Mouse (Mus musculus): ENCODE measurements around the gene Wfdc6b. TPM values are rescaled to one million over a fixed set of nuclear protein-coding genes. Genes with fewer than 3 reads are reported as not detected.
A peak's percentile ranks its signal among the peaks of the same experiment; 100 is the strongest.
"Not testable (repeated sequence)": the region's sequence is repeated elsewhere in the genome, so short reads cannot be mapped to it uniquely, and the experiment has no call there.

Wfdc6b gene
- not detected for total RNA-seq (2021)
- long read RNA-seq, experiment 1: 0 reads
- long read RNA-seq, experiment 2: 0 reads

DNA sequence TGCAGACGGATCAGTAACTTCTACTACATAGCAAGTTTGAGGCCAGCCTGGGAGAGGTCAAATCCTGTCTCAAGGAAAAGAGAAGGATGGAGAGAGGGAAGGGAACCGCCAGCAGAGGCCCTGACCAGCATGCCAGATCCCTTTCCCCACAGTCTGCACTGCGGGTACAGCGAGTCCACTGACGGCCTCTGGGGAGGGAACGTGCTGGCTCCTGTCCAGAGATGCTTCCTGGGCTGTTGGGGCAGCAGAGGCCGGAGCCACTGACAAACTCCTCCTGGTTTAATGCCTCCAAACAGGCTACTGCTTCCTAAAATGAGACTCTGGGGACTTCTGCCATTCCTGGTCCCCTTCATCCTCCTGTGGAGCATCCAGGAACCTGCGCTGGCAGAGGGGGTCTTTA is at the start of gene Wfdc6b, which contains the start of gene Wfdc8:
Gene Wfdc6b, plus strand, starts transcription at position 52 of the 400 bp plus-strand sequence.
Gene Wfdc8, minus strand, starts transcription at position 156 of the 400 bp plus-strand sequence.
- peak; percentile 54 to 58 for DNase-seq

DNA sequence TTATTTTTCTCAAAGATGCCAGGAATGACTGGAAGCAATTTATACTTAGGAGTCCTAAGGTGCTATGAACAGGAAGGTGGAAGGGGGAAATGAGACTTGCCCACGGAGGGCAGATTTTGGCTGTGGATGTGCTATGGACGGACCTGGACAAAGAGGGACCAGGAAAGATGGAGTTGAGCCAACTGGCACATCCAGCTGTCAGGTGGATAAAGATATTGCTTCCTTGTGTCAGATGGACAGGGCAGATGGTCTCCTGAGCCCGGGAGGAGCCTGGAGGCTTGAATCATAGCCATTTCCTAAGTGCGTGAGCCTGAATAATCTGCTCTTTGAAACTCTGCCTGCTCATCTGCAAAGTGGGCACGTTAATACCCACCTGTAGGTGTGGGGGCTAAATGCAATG is 49.0 kb upstream of the Wfdc6b start:
- DNase-seq: no peak

DNA sequence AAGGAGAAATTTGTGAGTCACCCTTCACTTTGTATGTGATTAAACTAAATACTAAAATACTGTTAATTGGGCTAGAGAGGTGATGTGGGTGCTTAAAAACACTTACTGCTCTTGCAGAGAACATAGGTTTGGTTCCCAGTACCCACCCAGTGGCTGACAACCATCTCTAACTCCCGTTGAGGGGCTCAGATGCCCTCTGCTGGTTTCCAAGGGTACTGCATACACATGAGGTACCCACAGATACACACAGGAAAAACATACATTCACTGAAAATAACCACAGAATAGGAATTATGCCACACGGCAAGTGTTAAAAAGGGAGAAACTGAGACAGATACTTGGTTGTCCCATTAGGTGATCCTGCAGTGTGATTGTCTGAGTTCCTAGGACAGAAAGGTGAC is 46.3 kb upstream of the Wfdc6b start:
- DNase-seq: no peak

DNA sequence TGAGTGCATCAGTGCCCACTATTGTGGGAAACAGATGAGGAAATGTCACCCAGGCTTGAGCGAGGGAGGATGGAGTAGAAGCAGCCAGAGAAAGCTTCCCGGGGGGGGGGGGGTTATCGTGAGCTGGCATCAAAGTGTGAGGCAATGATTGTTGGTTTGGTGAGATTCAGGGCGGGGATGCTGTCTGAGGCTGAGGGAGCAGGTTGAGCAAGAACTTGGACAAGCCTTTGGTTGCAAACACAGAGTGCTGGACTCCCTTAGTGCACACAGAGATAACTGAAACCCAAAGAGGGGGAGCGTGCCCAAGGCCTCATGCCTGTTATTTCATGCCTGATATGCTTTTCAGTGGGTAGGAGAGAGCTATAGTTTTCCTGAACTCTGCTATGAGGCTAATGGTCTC is 45.9 kb upstream of the Wfdc6b start:
- peak in 1 of 2 experiments; percentile 8 for DNase-seq

DNA sequence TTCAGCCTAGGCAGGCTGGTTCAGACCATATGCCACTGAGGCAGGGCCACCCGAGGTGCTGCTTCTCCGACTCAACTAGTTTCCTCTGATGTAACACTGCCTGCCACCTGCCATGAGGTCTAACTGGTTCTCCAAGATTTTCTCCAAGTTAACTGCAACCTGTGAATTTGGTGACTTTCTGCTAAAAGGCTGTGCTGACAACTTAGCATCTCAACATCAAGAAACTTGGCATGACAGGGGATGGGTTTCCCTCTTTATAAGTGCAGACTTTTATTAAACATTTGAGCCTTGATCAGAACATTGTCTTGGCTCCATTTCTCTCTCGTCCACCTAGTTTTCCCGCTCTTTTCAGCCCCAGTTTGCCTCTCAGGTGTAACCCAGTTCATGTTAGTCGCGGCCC is 40.0 kb upstream of the Wfdc6b start, which contains the start of gene Spint3:
Gene Spint3, minus strand, starts transcription at position 101 of the 400 bp plus-strand sequence.
- not testable (repeated sequence) for DNase-seq

DNA sequence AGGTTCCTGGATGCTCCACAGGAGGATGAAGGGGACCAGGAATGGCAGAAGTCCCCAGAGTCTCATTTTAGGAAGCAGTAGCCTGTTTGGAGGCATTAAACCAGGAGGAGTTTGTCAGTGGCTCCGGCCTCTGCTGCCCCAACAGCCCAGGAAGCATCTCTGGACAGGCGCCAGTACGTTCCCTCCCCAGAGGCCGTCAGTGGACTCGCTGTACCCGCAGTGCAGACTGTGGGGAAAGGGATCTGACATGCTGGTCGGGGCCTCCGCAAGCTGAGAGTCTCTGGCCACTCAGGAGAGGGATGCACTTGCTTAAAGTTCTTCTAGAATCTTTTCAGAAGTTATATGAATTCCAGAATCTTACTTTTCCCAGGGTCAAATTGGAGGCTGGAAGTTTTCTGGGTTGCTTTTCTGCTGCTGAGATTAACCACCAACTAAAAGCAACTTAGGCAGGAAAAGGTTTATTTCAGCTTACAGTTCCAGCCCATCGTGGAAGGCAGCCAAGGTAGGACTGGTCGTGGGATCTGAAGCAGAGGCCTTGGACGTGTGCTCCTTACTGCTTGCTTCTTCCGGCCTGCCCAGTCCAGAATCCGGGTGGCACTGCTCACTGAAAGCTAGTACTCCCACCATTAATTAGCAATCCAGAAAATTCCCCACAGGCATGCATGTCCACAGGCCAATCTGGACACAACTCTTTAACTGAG is 28.1 kb upstream of the Wfdc6b start, which contains the start of gene Wfdc6a:
Gene Wfdc6a, minus strand, starts transcription at position 423 of the 701 bp plus-strand sequence.
- DNase-seq: peak; percentile 43 to 45

DNA sequence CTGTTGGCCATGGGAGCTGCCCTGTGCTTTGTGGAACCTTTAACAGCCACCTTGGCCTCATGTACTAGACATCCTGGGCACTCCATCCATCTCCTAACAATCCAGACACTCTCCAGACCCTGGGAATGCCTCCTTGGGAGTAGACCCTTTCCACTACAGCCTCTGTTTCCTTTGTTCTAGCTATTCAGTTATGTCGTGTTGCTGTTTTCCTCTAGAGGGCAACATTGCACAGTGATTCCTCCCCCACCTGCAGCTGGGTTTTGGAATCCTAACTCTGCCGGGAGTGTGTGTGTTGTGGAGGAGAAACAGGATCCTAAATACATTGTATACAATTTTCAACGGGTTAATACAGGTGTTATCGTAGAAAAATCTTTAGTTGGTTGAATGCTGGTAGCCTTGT is 21.3 kb upstream of the Wfdc6b start:
- peak; percentile 10 to 29 for DNase-seq

DNA sequence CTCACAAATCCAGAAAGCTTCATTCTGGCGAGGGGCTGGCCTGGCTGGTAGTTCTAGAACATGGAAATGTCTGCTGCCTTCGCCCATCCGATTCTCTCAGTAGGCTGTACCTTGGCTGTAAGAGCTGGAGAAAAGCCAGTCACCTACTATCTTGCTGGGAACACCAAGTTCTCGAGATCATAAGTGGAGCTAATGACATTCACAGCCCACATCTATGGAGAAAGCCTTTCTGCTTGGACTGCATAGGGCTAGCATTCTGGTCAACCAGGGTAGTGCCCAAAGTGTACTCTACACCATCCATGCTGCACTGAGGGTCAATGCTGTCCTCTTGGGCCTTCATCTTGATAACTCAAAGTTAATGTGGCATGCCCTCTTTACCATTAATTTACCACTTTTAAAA is 19.8 kb upstream of the Wfdc6b start, which contains the start of gene Eppin:
Gene Eppin, minus strand, starts transcription at position 101 of the 400 bp plus-strand sequence.
- DNase-seq: no peak

DNA sequence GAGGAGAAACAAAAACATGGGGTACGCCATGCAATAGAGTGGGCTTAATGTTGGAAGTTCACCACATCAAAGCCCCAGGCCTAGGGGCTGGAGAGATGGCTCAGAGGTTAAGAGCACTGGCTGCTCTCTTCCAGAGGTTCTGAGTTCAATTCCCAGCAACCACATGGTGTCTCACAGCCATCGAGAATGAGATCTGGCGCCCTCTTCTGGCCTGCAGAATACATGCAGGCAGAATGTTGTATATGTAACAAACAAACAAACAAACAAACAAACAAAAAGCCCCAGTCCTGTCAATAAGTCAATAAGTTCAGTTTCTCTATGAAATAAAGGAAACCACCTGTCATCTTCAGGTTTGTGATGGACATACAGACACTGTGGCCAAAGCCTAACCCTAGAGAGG is 13.1 kb upstream of the Wfdc6b start:
- DNase-seq: no peak

DNA sequence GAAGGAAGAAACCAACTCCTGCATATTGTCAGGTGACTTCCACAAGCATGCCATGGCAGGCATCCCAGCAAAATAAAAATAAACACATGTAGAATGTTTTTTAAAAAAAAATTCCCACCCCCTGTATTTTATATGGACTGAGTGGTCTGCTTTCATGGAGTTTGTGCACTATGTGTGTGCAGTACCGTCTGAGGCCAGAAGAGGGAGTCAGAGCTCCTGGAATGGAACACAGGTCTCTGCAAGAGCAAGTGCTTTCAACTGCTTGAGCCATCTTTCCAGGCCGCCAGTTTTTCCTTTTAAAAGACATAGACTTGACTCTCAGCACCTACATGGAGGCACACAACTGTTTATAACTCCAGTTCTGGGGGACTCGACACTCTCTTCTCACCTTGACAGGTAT is 9.8 kb upstream of the Wfdc6b start:
- no peak for DNase-seq

DNA sequence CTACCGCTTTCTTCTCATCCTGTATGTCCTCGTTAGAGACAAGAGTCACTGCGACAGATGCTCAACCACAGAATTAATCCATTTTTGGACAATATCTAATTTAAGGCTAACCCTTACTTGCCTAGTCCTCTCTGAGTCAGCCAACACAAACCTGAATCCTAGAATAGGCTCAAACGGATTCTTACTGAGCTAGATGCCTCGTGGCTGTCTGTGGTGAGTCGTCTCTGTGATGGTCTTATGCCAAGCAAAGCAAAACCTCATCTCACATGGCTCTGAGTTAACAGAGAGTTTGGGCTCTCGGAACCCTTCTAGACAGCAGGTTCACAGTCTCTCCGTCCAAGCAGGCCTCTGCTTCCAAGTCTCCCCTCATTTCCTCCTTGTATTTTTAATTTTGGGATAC is 8.9 kb upstream of the Wfdc6b start:
- DNase-seq: no peak

DNA sequence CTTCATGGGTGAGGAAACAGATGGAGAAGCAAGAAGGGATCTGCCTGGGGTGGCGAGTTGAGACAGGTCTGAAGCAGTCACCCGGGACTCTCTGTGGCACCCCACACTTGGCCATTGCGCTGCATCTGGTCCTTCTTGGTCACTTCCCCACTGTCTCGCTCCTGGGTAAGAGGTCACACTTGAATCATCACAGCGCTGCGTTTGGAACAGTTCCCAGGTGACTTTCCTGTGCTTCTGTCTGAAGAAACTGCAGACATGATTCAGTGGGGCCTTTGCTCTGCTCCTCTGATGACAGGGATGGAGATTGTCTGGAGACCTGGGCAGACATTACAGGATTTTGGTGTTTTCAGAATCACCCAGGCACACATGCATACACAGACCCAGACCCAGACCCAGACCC is 4.5 kb upstream of the Wfdc6b start:
- no peak for DNase-seq

DNA sequence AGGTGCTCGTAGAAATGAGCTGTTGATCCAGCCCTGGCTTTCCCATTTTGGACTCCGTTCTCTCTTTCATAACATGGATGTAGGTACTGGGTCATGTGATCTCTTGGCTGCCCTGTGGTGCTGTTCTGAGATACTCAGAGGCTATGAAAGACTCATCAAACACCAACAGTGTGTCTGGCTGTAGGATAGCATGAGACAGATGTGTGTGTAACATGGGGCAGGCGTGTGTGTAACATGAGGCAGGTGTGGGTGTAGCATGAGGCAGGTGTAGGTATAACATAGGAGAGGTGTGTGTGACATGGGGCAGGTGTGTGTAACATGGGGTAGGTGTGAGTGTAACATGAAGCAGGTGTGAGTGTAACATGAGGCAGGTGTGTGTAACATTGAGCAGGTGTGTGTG is 2.1 kb downstream of the Wfdc6b start:
- DNase-seq: no peak

DNA sequence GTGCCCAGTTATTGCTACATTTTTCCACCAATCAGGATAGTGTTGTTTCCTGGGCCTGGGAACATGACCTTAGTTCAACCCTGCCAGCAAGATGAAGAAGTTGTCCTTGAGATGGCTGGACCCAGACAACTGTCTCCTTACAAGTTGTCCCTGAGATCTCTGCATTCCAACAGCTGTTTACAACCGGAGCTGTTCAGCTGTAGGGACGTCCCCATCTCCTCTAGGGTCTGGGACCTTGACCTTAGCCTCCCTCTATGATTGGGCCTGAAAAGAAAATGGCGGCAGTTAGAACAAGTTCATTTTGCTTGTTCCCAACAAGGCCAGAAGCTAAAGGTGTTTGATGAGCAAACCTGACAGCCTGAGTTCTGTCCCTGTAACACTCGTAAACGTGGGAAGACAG is 5.7 kb downstream of the Wfdc6b start:
- DNase-seq: no peak

DNA sequence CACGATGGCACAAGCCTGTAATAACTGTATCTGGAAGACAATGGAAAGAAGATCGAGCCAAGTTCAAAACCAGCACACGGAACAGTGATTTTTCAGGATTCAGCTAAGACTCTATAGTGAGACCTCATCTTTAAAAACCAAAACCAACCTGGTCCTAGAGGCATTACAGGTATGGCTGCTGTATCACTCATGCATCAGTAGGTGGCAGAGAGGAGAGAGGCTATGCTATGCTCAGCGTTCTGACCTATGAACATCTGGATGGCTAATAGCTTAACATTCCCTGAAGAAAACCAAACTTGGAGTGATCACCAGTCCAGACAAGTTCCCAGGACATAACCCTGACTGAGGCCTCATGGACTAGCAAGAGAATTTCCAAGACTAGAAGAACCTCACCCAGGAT is 8.5 kb downstream of the Wfdc6b start:
- no peak for DNase-seq

DNA sequence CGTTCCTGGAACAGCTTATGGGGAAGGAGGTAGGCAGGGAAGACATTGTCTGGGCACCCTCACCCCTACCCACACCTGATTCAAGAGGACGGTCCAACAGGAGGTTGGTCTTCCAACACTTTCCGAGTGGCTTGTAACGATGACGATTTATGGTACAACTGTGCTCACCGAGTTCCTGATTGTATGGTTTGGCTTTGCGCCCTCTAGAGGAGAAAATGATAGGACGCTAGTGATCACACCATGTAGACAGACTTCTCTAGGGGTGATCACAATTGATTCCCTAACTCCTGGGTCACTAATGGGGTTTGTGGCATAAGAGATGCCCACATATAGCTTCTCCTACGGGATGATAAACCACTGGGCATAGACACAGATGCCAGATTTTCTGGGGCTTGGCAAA is 21.9 kb downstream of the Wfdc6b start:
- DNase-seq: no peak

DNA sequence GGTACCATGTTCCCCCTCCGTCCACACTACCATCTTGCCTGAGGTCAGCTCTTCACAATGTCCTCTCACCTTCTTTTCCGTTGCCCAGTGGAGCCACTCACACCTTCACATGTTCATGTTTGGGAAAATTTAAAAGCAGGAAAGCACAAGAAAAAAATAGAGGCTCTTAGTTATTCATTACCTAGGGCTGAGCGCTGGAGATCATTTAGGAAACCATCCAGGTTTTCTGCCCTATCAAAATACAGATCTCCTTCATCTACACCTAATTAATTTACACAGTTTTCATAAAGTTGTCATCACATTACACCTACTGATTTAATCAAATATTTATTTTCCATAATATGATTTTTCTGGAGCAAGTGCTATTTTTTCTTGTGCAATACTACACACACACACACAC is 25.4 kb downstream of the Wfdc6b start, which contains the start of gene Wfdc16:
Gene Wfdc16, minus strand, starts transcription at position 101 of the 400 bp plus-strand sequence.
- DNase-seq: no peak

DNA sequence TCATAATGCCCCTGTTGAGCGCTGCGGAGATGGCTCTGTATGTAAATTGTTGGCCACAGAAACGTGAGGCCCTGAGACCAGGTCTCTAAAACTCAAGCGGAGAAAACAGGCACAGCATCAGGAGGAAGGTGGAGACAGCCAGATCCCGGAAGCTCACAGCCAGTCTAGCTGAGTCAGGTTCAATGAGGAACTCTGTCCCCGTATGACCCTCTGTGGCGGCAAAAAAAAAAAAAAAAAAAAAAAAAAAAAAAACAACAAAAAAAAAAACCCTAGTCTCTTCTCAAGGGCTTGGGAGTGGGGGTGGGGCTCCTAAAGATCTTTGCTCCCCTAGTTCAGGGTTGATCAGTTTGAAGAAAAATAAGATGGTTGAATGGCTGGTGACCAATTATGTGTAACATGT is 27.8 kb downstream of the Wfdc6b start:
- DNase-seq: peak in 1 of 2 experiments; percentile 14

DNA sequence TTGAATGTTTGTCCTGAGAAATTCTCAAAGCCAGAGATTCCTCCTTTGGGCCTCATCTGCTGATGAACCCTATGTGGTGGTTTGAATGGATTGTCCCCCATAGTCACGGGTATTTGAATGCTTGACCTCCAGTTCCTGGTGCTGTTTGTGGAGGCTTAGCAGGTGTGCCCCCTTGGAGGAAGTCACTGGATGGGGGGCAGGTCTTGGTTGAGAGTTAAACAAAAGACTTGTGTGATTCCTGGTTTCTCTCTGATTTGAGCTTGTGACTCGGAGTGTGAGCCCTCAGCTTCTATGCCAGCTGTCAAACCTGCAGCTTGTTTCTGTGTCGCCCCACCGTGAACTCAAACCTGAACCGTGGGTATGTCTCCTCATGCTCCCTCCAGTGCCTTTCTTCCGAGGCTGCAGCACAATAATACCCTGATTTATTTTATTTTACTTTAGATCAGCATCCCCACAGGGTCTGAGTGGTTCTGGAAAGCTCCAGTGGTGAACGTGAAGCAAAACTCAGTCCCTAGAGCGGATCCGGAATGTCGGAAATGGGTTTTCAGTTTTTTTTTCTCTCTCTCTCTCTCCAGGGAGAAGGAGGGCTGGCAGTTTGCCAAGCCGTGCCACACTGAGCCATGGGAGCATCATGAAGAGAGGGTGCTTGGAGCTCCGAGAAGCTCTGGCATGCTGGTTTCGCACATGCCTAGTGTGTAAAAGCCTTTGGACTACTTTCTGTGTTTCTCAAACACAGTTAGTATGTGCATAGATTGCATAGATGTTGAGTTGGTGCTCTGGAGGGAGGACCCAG is 28.8 kb downstream of the Wfdc6b start:
- DNase-seq: no peak

DNA sequence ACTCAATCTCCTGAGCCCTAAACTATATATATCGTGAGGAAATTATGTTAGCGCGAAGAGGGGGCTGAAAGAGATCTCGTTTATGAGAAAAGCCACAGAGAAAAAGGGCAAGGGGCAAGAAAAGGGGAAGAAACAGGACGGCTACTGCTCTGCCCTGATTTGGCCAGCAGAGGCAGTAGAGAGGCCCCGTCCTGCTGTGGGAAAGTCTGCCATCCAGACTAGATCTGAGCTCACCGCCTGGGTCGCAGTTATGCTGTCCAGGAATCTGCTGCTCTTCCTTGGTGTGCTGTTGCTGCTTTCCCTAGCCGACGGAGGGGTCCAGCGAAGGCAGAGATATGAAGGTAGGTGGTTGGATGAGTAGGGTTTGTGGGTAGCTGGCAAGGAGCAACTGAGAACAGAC is 42.5 kb downstream of the Wfdc6b start, which contains the start of gene Wfdc10:
Gene Wfdc10, plus strand, starts transcription at position 189 of the 400 bp plus-strand sequence.
- DNase-seq: peak; percentile 10 to 38

DNA sequence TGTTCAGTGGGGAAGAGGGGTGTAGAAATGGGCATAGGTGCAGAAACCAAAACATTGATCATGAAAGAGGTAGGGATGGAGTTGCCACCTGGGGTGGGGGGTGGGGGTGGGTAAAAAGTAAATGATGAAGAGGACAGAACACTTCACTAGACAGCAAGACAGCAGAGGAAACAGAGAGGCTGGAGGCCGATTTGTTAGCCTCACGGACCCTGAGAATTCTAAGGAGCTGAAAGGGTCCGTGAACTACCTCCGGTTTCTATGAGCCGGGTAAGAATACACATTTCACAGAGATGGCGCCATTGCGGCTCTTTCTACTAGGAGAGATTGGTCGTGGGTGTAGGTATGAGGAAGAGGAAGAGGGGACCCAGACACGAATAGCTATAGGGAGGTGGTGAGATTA is 43.2 kb downstream of the Wfdc6b start, which contains the start of gene Wfdc9:
Gene Wfdc9, minus strand, starts transcription at position 101 of the 400 bp plus-strand sequence.
- no peak for DNase-seq

DNA sequence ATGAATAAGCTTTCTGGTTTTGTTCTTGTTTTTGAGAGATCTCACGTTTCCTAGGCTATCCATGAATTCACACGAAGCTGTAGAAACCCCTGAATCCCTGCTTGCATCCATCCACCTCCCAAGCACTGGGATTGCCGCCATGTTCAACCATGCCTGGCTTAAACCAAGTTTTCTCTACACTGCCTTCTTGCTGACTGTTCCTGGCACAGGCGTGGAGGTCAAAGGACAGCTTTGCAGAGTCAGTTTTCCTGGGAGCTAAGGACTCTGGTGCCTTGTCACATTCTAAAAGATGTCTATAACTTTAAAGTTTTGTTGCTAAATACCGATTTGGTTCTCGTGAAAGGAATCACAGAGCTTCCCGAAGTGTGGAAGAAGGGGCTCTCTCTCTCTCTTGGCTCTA is 51.5 kb downstream of the Wfdc6b start:
- no peak for DNase-seq
